Mouse (Mus musculus): Measurements from ENCODE around the gene Mepce.
A peak's percentile ranks its signal among the peaks of the same experiment; 100 is the strongest.
"Not testable (repeated sequence)": the region's sequence is repeated elsewhere in the genome, so short reads cannot be mapped to it uniquely, and the experiment has no call there.

Gene Mepce

GRCm38 (mm10) chr5:137787151-137787928 is at the start of gene Mepce, which contains the start of gene Zcwpw1:
Gene Mepce, minus strand, starts transcription at chr5:137787655.
Gene Zcwpw1, plus strand, starts transcription at chr5:137787798.
- DNase-seq (ENCODE audit: low read depth, low spot score) = peak; percentile 96

- not testable (repeated sequence) for DNase-seq (ENCODE audit: low read depth, low spot score)
Observed at GRCm38 (mm10) chr5:137837110-137837509, 49.7 kb upstream of the Mepce start.

- DNase-seq (ENCODE audit: low read depth, low spot score) = no peak
Observed at GRCm38 (mm10) chr5:137836611-137837010, 49.2 kb upstream of the Mepce start.

GRCm38 (mm10) chr5:137835966-137836520 is 48.6 kb upstream of the Mepce start, which contains the start of gene Pilra:
Gene Pilra, minus strand, starts transcription at chr5:137836281.
- DNase-seq (ENCODE audit: low read depth, low spot score) = not testable (repeated sequence)

GRCm38 (mm10) chr5:137833500-137833899 is 46.0 kb upstream of the Mepce start:
- no peak for DNase-seq (ENCODE audit: low read depth, low spot score)

GRCm38 (mm10) chr5:137831506-137831905 is 44.1 kb upstream of the Mepce start:
- no peak for DNase-seq (ENCODE audit: low read depth, low spot score)

- DNase-seq (ENCODE audit: low read depth, low spot score) = no peak
Observed at GRCm38 (mm10) chr5:137831106-137831505, 43.7 kb upstream of the Mepce start.

- DNase-seq (ENCODE audit: low read depth, low spot score) = no peak
Observed at GRCm38 (mm10) chr5:137830238-137830637, 42.8 kb upstream of the Mepce start.

GRCm38 (mm10) chr5:137828694-137829093 is 41.2 kb upstream of the Mepce start:
- DNase-seq (ENCODE audit: low read depth, low spot score) = no peak

- DNase-seq (ENCODE audit: low read depth, low spot score) = no peak
Observed at GRCm38 (mm10) chr5:137826421-137826820, 39.0 kb upstream of the Mepce start.

- DNase-seq (ENCODE audit: low read depth, low spot score) = no peak
Observed at GRCm38 (mm10) chr5:137825971-137826370, 38.5 kb upstream of the Mepce start.

- DNase-seq (ENCODE audit: low read depth, low spot score) = no peak
Observed at GRCm38 (mm10) chr5:137825030-137825429, 37.6 kb upstream of the Mepce start.

- no peak for DNase-seq (ENCODE audit: low read depth, low spot score)
Observed at GRCm38 (mm10) chr5:137823455-137824045, 36.1 kb upstream of the Mepce start.

- DNase-seq (ENCODE audit: low read depth, low spot score) = no peak
Observed at GRCm38 (mm10) chr5:137822602-137823001, 35.1 kb upstream of the Mepce start.

- DNase-seq (ENCODE audit: low read depth, low spot score) = no peak
Observed at GRCm38 (mm10) chr5:137822126-137822525, 34.7 kb upstream of the Mepce start.

GRCm38 (mm10) chr5:137817466-137818222 is 30.2 kb upstream of the Mepce start:
- DNase-seq (ENCODE audit: low read depth, low spot score) = no peak

- DNase-seq (ENCODE audit: low read depth, low spot score) = no peak
Observed at GRCm38 (mm10) chr5:137808316-137808715, 20.9 kb upstream of the Mepce start.

- no peak for DNase-seq (ENCODE audit: low read depth, low spot score)
Observed at GRCm38 (mm10) chr5:137806158-137806557, 18.7 kb upstream of the Mepce start.

GRCm38 (mm10) chr5:137800917-137801316 is 13.5 kb upstream of the Mepce start:
- no peak for DNase-seq (ENCODE audit: low read depth, low spot score)

- DNase-seq (ENCODE audit: low read depth, low spot score) = no peak
Observed at GRCm38 (mm10) chr5:137796606-137797005, 9.2 kb upstream of the Mepce start.

GRCm38 (mm10) chr5:137791553-137791952 is 4.1 kb upstream of the Mepce start:
- no peak for DNase-seq (ENCODE audit: low read depth, low spot score)

GRCm38 (mm10) chr5:137788946-137789531 is 1.6 kb upstream of the Mepce start:
- no peak for DNase-seq (ENCODE audit: low read depth, low spot score)

Measured in retina, adult 2 months (tissue).